Mouse (Mus musculus) cerebellum, adult 11-12 months (tissue): ENCODE measurements around the gene Trim42.

Experiments
- DNase-seq: peaks from one replicate; pipeline ENCODE4 v3.0.0; 2022

Trim42 gene

GRCm38 (mm10) chr9:97369591-97369990 lies at the start of gene Trim42:
Trim42 (minus strand) TSS chr9:97369958.
- no peak for DNase-seq

GRCm38 (mm10) chr9:97414876-97415668 lies 45.3 kb upstream of the Trim42 start:
- no peak for DNase-seq

GRCm38 (mm10) chr9:97408142-97408541 lies 38.4 kb upstream of the Trim42 start:
- DNase-seq: no peak

DNA sequence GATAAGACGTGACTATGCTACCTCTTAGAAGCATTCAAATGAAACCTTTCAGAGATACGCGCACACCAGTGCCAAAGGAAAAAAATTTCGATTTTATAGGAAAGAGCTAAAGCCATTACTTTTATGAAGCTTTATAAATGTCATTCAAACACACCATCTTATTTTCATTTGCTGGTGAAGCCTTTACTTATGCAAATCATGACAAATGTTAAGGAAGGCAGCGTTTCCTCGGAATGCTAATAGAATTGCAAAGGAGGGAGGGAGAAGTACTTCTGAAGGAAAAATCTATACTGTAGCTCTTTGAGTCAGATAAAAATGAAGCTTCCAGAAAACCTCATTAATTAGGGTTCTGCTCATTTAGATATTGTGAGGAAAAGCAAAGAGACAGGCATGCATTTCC lies 13.3 kb downstream of the Trim42 start:
- DNase-seq: no peak

- no peak for DNase-seq
Measured at GRCm38 (mm10) chr9:97344767-97345297, 24.9 kb downstream of the Trim42 start.

- DNase-seq: no peak
Measured at GRCm38 (mm10) chr9:97341772-97342171, 28.0 kb downstream of the Trim42 start.

GRCm38 (mm10) chr9:97322846-97323245 lies 46.9 kb downstream of the Trim42 start:
- no peak for DNase-seq

DNA sequence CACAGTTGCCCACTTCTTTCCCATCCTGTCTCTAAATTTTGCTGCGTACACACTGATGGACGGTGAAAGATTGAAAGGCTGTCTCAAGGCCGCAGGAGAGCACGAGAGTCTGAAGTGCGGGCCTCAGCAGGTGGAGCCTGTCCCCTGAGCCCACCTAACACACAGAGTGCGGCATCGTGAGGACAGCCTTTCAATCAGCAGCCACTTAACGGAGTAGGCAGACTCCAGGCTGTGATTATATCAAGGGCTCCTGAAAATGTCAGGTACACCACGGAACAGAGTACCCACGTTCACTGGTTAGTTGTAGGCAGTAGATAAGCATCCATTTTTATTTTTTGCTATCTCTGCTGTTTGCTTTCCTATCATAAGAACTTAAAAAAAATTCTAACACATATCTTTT lies 47.6 kb downstream of the Trim42 start:
- no peak for DNase-seq

GRCm38 (mm10) chr9:97315421-97316055 lies 54.2 kb downstream of the Trim42 start:
- DNase-seq: no peak

- no peak for DNase-seq
Measured at GRCm38 (mm10) chr9:97311614-97312013, 58.1 kb downstream of the Trim42 start.

- no peak for DNase-seq
Measured at GRCm38 (mm10) chr9:97309509-97310053, 60.2 kb downstream of the Trim42 start.

- no peak for DNase-seq
Measured at GRCm38 (mm10) chr9:97307705-97308485, 61.9 kb downstream of the Trim42 start.
